Mouse (Mus musculus) kidney, adult 8-10 months (tissue): ENCODE measurements around the gene Mum1l1.
"Not testable (repeated sequence)": the region's sequence is repeated elsewhere in the genome, so short reads cannot be mapped to it uniquely, and the experiment has no call there.

Experiments used
- DNase-seq, 2 experiments: peaks; one replicate each; pipeline ENCODE4 v3.0.0; 2022

The Mum1l1 gene

DNA sequence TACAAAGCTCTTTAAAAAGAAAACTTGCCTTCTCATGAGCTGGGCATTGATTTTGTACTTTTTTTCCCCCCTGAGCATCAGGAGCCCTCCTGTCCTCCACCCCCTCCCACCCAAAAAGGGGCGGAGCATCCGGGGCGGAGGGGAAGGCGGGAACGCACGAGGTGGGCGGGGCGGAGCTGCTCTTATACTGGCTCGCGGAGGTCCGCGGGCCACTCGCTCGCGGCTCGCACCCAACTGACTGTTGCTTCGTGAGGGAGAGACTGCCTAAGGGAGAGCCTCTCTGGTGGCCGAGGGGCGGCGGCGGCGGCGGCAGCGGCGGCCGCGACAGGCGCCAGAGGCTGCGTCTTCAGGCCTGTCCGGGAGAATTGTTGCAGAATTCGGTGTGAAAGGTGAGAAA is at the start of gene Mum1l1:
Gene Mum1l1, plus strand, starts transcription at position 214 of the 397 bp plus-strand sequence.
- DNase-seq, result peak; percentile 32 to 53

DNA sequence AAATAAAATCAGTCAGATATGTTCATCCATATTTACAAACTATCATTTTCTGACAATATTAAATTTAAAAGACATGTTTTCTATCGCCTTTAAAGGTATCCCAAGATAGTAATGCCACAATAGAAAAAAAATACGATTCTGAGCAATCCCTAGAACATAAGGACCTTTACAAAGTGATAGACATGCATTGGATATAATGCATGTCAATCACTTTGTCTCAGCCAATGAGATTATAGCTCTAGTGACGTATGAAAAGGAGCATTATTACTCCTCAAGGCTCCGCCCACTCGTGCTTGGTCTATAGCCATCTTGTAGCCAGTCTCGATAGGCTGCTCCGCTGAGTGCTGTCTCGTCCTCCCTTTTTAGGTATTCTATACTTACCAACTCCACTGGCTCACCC is 30.9 kb upstream of the Mum1l1 start, which contains the start of gene 4933428M09Rik:
Gene 4933428M09Rik, plus strand, starts transcription at position 301 of the 400 bp plus-strand sequence.
- no peak for DNase-seq

DNA sequence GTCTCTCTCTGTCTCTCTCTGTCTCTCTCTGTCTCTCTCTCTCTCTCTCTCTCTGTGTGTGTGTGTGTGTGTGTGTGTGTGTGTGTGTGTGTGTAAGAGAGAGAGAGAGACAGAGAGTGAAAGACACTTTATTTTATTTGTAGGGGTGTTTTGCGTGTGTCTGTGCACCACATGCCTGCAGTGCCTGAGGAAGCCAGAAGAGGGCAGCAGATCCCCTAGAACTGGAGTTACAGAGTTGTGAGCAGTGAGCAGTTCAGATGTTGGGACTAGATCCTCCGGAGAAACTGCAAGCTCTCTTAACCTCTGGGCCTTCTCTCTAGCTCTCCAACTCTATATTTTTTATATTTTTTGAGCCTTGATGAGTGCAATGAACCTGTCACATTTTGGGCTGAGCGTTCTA is 18.3 kb upstream of the Mum1l1 start:
- peak in 1 of 2 experiments; percentile 2 for DNase-seq

DNA sequence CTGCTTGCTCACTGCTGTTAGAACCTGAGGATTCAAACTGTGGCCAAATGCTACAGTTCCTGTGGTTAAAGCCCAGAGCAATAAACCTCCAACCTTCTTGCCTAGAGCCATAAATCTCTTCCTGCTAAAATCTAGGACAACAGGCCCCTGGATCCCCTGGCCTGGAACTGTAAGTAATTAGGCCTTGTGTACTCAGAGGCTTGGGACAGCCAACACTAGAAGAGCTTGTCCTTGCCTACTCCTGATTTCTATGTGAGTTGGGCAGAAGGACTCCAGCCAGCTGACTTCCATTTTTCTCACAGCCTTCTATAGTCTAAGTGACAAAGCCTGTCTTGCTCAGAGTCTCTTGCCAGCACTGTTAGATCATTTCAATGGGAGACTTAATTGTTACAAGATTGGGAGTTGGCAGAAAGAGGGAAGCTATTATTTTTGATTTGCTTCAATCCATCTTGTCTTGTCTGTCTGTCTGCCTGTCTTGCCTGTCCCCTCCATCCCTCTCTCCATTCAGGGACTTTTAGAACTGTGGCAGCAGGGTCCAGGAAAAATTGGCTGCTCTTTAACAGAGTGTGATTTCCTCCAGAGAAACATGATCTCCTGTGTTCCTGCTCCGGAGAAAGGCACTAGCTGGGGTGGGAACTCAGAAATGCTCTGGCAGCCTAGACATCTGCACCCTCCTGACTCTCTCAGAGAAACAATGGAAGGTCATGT is 15.1 kb upstream of the Mum1l1 start:
- no peak for DNase-seq

DNA sequence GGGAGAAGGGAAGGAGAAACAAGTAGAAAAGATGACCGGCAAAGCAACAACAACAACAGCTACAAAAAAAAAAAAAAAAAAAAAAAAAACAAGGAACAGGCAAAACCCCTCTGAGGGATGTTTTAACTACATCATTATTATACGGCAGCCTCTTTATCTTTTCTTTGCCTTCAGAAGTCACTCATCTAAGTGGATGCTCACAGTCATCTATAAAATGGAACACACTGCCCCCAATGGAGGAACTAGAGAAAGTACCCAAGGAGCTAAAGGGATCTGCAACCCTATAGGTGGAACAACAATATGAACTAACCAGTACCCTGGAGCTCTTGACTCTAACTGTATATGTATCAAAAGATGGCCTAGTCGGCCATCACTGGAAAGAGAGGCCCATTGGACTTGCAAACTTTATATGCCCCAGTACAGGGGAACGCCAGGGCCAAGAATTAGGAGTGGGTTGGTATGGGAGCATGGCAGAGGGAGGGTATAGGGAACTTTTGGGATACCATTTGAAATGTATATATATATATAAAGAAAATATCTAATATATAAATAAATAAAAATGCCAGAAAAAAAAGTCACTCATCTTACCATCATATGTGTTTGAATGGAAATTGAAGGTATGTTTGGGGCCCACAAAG is 532 bp upstream of the Mum1l1 start:
- not testable (repeated sequence) for DNase-seq

DNA sequence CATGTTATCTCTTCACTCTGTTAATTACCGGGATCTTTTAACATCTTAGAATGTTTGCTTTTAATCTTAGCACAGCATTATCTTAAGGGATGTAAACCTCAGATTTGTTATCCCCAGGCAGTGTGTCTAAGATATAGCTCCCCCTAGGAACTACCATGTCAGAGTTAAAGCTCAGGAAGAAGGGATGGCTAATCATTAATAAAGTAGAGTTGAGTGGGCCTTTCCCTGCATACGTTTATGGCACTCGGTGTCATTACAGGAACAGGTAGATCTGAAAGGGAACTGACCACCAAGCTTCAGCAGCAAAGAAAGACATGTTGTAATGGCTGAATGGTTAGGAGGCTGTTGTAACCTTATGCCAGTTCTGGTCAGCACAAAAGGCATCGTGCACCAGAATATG is 4.9 kb downstream of the Mum1l1 start:
- no peak for DNase-seq

DNA sequence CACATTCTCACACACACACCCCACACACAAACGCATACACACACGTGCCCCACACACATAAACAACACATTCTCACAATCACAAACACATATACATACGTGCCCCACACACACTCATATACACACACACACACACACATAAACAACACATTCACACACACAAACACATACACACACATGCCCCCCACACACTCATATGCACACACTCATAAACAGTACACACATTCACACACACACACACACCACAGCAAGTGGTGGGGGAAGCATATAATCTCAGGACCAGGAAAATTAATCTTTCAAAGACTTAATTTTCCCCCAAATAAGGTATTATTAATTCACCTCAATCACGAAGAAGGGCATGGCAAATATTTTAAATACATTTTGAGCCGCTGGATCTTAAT is 6.6 kb downstream of the Mum1l1 start:
- no peak for DNase-seq

DNA sequence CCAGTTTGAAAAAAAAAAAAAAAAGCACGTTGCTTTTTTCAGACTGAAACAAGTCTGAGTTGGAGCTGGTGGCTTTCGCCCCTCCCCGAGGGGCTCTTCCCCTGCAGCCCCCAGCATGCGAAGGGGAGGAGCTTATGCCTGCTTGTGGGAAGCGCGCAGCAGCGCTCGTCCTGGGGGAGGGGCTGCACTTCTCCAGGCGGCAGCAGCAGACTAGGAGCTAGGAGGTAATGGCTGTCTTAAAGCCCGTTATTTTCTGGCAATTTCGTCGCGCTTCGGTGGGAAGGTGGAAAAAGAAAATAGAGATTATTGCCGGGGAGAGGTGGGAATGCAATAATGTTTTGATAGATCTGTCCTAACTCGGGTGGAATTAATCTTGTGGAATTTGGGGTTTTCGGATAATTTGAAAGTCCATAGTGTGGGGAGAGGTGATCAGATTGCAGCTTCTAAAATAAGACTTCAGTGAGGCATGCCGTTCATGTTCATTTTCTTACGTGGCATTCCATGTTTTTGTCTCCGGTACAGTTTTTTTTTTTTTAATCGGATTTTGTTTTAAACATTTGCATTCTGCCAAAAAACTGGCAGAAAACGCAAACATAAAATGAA is 7.2 kb downstream of the Mum1l1 start:
- DNase-seq, result peak; percentile 7 to 10

DNA sequence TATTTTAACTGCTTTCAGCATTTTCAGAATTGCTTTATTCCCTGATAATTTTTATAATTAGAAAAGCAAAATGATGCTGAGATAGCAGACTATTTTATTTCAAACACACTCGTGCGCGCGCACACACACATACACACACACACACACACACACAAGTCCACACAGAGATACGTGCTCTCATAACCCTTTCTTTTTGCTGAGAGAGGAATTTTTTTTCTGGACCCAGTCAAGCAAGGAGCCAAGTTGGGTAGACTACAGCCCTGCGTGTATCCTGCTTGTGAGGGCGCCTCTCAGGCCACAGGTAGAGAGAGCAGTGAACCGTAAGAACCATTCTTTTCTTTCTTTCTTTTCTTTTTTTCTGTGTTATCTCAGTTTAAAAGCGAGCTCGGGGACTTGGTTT is 7.9 kb downstream of the Mum1l1 start:
- DNase-seq, result peak; percentile 18 to 28

DNA sequence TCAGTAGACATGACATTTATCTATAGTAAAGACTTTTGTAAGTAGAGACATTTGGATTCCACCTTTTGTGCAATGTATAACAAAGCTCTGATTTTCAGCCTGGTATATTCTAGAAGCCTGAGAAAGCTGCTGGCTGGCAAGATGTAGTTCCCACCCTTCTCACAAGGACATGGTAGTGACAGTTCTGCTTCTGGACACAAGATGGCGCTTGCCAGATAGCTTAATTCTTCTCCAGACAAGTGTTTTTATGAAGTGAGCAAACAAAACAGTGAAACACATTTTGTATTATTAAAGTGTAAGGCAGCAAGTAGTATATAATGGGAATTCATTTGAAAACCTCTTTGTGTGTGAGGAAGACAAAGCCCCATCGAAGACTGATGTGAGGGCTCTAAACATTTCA is 9.2 kb downstream of the Mum1l1 start:
- DNase-seq, result peak; percentile 18 to 48

DNA sequence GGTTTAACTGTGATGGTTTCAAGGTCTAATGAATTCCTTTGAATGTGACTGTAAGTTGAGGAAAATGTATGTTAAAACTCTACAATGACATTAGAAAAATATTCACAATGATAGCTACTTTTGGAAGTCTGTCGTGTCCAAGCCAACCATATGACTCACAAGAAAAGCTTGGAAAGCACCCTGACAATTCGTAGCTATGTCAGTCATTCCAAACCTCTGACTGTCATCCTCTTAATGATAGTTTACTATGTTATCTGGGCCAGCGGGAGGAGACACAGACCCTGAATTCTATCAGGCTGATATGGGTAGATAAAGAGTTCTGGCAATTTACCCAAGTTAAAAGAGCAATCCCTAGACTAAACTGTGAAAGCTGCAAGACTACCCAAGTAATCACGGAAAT is 11.0 kb downstream of the Mum1l1 start:
- DNase-seq, result no peak

DNA sequence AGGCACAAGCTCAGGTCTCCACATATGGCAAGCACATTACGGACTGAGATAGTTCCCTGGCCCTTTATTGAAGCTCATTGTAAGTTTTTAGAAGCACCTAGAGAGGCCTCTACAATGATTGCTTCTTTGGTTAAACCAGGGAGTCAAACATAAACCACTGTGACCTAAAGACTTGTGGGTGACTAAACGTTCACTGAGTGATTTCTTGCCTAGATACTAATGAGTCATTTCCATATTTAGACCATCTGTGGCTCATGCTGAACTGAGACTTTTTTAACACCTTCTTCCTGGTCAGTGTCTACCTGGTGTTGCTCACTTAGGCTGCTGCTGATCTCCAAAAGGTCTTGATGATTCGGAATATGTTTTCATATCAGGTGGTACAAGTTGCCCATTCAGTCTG is 12.1 kb downstream of the Mum1l1 start:
- DNase-seq, result no peak

DNA sequence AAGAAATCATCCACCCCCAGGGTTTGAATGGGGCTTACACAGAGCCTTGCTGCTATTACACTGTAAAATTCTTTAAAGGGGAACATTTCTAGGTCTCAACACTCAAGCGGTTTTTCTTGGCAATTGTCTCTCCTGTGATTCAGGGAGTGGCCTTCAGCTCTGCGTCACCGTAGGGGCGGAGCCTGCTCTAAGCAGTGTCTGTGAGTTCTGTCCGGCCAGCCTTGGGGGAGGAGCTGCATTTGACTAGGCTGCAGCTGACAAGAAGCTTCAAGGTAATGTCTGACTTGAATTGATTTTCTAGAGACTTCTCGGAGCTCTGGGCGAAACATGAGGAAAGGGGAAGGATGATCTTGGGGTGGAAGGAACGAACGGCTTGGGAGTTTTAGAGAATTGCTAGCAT is 21.3 kb downstream of the Mum1l1 start:
- DNase-seq, result peak; percentile 57 to 73

DNA sequence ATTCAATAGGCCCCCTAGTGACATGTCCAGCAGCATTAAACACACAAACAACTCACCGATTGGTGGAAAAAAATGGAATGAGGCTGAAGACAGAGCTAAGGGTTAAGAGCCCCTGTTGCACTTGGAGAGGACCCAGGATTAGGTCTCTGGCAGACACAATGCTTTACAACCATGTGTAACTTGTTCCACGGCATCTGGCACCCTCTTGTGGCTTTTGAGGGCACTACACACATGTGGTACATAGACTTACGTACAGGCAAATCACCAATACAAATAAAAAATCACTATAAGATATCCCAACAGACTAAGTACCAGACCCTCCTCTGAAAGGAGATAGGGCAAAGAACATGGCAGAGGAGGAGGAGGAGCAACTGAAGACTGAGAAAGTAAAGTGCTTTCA is 37.5 kb downstream of the Mum1l1 start:
- peak in 1 of 2 experiments; percentile 11 for DNase-seq

DNA sequence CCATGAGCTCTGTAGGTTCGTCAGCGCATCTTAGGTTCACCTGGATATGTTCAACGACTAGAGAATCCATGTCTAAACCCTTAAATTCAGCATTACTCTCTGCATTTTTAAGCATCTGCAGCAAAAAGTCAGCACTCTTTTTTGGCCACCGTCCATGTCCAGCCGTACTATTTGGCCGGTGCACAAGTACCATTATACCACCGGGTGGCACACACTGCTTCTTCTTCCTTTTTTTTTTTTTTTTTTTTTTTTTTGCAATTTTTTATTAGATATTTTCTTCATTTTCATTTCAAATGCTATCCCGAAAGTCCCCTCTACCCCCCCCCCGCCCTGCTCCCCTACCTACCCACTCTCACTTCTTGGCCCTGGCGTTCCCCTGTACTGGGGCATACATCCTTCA is 47.2 kb downstream of the Mum1l1 start:
- no peak for DNase-seq

DNA sequence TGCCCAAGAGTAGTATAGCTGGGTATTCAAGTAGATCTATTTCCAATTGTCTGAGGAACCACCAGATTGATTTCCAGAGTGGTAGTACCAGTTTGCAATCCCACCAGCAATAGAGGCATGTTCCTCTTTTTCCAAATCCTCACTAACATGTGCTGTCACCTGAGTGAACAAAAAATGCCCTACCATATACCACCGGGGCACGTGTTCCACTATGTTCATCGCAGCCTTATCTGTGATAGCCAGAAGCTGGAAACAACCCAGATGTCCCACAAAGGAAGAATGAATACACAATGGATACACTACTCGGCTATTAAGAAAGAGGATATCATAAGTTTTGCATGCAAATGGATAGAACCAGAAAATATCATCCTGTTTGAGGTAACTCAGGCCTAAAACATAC is 72.1 kb downstream of the Mum1l1 start:
- no peak for DNase-seq
